Mouse (Mus musculus) brain, embryonic 14.5 days (tissue): ENCODE measurements at regions not wholly inside any gene's neighbourhood (a gene's known extent, or its start where the extent isn't known, plus 50 kb on each side); places are given as distances from the start of the nearest gene placed in this dataset.

Experiments used
- DNase-seq: peaks from one replicate; pipeline ENCODE4 v3.0.0-alpha.2; 2011; ENCODE audit warnings: low read depth
- CTCF ChIP-seq: fragments of 200-500 bp; IDR thresholded peaks from 2 replicates; pipeline ENCODE4 v1.5.1; 2012; ENCODE audit warnings: inconsistent platforms, mild to moderate bottlenecking, moderate library complexity, borderline replicate concordance; ENCODE audit not compliant: insufficient read depth, insufficient read length; ENCODE audit errors: extremely low read depth
- POLR2A ChIP-seq: fragments of 200-500 bp; IDR thresholded peaks from 2 replicates; pipeline ENCODE4 v1.6.1; 2012; ENCODE audit warnings: mild to moderate bottlenecking, inconsistent platforms, borderline replicate concordance; ENCODE audit not compliant: poor library complexity, insufficient read depth, insufficient read length, severe bottlenecking; ENCODE audit errors: extremely low read depth

DNA sequence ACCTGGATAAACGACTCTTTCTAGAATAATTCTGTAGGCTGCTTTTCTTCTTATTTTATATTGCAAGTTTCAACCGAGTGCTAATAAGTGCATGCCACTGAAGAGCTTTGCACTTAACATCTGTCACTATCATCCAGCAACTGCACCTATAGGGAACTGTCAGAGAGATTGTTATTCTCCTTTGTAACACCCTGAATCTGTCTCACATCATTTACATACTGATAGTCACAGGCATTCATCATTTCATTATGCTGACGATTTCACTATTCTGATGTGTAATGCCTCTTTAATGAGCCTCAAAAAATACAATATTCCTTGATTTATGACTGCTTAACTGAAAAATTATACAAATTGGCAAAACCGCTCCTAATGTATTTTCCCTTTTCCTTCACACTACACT is 1959.2 kb upstream of the Tenm3 start:
- TF ChIP-seq CTCF (no peak), POLR2A (no peak)
- DNase-seq = peak; percentile 46

- peak; percentile 23 for DNase-seq
- no peak for TF ChIP-seq CTCF
- no peak for TF ChIP-seq POLR2A
Observed at GRCm38 (mm10) chr8:50787441-50787840, 1943.7 kb upstream of the Tenm3 start.

DNA sequence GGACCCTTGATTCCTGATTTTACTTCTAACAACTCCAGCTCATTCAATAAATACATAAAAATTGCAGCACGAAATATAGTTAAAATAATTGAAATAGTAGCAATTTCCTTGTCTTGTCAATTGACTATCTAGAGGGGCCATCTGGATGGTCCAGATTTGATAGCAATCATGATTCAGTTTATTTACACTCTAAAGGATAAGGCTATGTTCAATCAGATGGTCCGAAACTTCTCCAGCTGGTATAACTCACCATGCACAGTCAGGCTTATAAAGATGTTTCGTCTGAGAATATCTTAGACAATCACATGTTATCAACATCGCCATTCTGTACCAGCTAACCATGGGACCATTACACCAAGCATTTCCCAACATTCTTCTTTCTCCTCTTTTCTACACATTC is 1926.9 kb upstream of the Tenm3 start:
- no peak for TF ChIP-seq POLR2A
- TF ChIP-seq CTCF = no peak
- DNase-seq = peak; percentile 4
